Mouse (Mus musculus) liver (tissue): ENCODE measurements around the gene Cenpe.

Experiments used
- DNase-seq: peaks from one replicate; pipeline ENCODE4 v3.0.0-alpha.2; 2020; ENCODE audit warnings: mixed read lengths

Cenpe gene

DNA sequence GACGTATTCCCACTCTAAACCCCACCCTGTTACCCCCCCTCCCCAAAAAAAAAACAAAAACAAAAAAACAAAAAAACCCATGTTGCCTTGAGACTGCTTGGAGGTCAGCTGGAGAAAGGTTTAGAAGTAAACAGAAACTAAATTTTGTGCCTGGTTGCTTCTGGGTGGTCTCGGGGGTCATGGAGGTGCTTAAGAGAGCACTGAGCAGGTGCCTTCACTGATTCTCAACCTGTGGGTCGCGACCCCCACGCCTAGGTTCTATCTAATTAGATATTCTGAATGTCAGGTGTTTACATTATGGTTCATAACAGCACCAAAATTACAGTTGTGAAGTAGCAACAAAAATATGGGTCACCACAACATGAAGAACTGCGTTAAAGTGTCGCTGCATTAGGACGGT is 69.4 kb downstream of the Cenpe start:
- DNase-seq = no peak

DNA sequence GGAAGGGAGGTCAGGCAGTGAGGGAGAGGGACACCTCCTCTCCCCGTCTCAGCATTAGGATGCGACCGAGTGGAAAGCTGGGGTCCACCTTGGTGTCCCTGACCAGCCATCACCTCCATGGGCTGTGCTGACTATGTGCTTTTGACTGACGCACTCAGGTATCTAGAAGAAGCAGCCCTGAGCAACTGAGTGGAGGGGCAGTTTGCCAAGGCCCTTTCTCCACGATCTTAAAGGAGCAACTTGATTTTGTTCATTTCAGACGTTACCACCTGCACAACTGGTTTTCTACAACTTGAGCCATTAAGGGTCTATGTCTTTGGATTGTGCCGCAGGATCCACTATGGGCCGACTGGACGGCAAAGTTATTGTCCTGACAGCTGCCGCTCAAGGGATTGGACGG is 72.9 kb downstream of the Cenpe start:
- DNase-seq = no peak

DNA sequence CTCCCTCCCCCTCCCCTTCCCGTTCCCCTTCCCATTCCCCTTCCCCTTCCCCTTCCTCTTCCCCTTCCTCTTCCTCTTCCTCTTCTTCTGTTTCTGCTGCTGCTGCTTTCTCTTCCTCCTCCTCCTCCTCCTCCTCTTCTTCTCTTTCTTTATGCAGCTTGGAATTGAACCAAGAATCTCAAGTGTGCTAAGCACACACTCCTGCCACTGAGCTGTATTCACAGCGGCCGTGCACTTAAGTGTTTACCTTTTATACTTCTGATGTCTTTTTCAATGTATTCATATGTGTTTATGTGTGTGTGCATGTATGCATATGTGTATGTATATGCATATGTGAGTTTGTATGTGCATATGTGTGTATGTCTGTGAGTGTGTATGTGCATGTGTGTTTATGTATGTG is 73.5 kb downstream of the Cenpe start:
- no peak for DNase-seq

DNA sequence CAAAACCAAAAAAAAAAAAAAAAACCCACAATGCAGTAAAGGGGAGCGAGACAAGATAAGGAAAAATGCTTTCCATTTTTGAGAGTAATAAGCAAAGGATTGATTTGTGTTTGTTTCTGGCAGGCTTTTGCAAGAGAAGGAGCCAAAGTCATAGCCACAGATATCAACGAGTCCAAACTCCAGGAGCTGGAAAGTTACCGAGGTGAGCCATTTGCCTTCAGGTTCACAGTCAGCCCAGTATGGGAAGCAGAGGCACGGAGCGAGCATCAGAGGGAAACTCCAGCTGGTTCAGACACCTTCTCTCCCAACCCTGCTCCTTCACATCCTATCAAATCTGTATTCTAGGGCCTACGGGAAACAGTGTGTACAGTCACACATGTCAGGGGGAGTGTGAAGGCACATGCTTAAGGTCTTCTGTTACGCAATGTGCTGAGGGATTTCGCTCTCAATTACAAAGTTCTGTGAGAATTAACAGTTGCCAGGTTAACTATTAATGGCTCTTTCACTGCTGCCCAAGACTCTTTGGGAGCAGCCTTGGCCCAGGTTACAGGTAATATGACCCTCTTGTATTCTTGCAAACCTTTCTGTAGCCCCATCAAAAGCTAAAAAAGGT is 75.9 kb downstream of the Cenpe start:
- DNase-seq = no peak

DNA sequence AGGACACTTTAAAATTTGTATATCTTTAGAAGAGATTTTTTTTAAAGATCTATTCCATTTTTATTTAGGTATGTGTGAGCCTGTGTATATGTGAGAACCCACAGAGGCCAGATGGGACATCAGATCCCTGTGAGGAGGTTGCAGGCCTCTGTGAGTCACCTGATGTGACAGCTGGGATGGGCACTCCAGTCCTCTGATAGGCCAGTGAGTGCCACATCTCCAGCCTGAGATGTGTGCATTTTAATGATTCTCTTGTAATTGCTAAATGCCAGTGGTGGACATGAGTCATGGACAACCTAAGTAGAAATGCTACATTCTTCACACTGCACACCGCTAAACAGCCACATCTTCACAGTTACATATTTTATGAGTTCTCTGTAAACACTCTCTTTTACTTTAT is 76.8 kb downstream of the Cenpe start:
- DNase-seq = no peak

DNA sequence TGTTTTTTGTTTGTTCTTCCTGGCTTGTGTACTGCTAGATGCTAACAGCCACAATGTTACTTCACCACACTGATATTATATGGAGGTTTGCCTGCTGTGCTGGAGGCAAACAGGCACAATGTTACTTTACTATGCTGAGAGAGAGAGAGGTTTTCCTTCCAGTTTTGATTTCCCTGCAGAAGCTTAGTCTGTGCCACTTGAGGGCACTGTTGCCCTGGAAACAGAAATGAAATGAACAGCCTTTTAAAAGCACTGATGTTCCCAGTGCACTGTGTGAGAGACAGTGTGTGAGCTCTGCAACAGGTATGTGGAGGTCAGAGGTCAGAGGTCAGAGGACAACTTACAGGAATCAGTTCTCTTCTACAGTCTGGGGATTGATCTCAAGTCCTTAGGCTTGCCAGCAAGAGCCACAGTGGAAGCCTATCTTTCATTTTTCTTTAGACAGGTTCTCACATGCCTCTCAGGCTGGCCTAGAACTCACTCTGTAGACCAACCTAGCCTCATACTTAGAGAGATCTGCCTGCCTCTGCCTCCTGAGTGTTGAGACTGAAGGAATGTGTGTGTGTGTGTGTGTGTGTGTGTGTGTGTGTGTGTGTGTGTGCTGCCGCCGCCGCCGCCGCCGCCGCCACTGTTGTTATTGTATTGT is 78.0 kb downstream of the Cenpe start:
- peak; percentile 23 for DNase-seq

DNA sequence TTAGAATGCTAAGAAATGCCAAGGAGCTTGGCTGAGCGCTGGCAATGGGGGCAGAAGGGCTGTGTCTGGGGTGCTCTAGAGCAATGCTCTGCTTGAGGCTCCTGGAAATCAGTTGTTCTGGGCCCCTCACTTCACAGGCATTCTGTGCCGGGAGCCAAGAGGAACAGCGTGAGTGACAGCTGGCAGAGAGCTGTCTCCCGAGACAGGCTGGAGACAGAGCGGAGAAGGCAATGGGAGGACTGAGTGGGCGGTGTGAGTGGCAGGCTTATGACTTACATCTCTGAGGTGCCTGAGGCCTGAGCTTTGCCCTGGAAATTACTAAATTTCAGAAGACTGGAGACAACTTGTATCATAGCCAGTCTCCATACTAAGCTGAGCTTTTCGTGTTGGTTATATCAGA is 81.4 kb downstream of the Cenpe start:
- no peak for DNase-seq

DNA sequence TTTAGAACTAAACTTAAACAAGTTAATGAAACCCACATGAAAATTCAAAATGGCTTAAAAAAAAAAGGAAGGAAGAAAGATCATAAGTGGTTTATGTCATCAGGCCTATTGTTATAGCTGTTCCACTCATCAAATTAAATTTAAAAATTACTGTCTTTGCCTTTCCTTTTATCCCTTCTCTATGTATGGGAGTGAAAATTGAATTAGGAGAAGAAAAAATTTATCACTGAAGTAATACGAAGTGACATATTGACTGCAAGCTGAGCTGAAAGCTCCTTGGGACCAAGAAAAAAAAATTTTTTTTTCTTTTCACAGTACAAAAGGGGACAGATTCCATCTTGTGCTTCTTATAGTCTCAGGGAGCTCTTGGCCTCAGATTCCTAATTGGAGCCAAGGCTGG is 83.2 kb downstream of the Cenpe start:
- DNase-seq = no peak

DNA sequence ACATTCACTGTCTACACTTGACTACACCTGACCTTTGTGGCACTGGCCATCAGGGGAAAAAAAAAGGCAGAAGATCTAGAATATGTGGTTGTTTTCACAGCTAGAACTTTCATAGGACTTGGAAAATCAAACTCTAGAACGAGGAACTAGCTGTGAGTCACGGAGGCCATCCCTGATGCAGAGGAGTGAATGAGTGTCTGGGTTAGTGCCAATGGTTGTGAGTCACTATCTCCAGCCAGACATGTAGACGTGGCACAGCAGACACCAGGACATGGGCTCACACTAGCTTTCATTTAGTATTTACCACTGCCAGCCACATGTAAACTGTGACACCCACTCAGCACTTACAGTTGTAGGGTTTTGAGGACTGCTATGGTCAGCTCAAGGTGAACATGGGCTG is 86.2 kb downstream of the Cenpe start:
- DNase-seq = no peak

DNA sequence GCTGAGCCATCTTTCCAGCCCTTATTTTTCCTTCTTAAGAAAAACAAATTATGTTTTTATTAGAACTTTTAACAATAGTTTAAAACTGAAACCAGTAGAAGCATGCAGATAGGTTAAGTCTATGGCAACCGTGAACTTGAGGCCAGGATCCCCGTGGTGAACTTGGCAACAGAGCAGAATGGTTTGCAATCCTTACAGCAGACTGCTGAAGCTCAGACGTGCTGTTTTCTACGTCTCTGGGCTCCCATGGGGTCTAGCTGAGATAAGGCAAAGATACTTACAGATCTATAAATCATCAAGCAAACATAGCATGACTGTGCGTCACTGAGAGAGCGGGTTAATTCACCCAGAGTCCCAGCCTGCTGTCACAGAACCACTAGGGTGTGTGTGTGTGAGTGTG is 87.7 kb downstream of the Cenpe start:
- no peak for DNase-seq

DNA sequence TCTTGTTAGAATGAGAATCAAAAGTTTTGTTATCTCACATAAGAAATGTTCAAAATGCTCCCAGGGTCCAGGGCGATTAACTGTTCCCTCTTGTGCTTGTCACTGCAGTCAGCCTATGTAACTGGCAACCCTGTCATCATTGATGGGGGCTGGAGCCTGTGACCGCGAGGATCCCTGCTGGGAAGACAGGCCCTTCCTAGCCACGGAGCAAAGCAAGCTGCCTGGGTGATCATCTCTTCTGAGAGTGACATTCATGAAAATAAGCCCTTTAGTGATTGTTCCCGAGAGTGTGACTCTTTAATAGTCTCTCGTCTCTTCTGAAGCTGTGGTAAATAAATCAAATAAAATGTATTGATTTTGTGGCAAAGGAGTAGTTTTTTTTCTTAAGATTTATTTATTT is 91.7 kb downstream of the Cenpe start:
- DNase-seq = no peak

DNA sequence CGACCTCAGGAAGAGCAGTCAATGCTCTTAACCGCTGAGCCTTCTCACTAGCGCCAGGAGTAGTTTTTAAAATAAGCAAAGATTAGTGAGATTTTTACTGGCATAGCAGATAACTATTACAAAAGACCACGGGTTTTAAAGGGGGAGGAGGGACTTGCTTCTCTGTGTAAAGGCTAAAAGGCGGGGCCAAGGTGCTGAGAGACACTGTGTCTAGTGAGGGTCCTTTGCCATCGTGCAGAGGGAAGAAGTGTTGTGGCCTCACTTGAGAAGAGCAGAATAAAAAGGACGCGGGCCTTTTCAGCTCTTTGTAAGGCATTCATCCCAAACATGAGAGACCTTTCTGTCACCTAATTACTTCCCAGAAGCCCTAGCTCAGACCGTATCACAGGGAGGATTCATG is 92.2 kb downstream of the Cenpe start:
- no peak for DNase-seq

DNA sequence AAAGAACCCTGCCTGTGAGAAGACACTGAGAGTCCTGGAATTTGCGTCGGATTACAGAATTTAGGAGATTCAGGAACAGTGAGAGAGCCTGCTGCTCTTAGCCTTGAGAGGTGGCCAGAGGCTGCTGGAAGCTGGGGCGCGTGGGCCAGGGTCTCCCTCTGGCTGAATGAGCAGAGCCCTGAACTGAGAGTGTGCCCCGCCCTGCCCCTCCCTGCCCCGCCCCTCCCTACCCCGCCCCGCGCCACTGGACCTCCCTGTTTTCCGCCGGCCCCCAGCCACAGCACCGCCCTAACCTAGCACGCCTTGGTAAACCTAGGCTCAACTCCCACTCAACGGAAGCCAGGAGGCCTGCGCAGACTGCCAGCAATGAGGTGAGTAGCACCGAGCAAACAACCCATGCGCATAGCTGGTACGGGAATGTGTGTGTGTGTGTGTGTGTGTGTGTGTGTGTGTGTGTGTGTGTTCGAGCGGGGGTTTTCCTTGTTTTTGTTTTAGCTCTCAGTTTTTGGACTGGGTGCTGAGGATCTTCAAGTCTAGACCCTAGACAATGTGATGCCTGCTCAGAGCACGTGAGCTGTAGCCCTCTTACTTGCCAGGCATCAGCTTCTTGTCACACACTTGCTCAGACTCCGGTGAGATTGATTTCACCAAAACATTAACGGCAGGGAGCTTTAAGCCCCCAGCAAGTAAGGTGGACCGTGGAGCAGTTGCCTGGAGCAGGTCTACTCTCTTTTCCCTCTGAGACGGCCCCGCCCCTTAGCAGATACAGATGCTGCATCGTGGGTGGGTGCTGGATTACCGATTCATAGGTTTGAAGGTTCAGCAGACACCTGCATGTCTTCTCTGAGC is 95.3 kb downstream of the Cenpe start, which contains the start of gene Slc9b2:
Gene Slc9b2 (plus strand): TSS at position 290 of the 849 bp plus-strand sequence.
- DNase-seq = peak; percentile 65

DNA sequence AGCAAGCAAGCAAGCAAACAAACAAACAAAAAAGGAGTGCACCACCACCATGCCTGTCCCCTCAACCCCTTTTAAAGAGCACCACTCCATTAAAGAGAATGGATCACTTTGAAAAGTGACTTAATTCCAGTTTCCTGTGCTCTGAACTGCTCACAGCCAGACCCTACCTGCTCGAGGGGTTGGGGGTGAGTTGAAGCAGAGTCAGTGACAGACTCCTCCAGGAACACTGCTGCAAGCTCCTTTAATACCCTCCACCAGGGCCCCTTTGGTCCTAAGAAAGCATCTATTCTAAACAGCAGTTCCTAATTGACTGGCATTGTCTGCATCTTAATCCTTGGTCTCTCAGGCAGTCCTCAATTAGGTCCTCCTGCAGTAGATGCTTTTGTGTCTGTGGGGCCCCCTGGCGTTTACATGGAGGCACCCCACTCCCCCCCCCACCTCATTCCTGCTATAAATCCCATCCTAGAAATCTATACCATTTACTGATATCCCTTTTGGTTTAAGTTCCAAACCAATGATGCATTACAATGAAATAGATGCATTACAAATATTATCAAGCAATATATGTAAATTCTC is 100.7 kb downstream of the Cenpe start:
- DNase-seq = no peak

DNA sequence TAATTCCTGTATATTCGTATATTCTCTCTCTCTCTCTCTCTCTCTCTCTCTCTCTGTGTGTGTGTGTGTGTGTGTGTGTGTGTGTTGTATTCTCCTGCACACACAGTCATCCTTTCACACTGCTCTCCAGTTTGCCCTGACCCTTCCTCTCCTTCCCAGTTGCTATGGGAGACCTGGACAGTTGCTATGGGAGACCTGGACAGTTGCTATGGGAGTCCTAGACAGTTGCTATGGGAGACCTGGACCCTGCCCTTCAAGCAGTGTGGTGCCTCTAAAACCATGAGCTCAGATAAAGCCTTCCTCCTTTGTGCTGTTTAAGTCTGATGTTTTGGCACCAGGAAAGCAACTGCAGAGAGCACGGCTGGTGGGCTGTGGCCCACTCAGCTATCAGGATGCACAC is 101.4 kb downstream of the Cenpe start:
- DNase-seq = no peak

DNA sequence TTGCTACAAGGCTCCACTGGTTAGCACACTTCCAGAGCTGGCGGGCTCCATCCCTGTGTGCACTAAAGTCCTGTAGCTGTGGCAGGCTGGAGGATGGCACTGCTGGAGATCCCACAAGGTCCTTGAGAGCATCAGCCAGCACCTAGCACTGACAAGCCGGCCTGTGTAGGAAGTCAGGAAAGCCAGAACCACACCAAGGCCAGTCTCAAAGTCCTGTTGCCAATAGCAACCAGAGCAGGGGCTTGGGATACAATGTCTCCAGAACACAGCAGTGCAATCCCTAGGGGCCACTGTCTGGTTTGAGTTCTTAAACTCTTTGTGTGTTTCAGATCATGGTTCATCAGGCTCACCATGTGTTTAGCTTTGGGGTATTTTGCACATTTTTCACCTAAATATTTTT is 102.5 kb downstream of the Cenpe start:
- no peak for DNase-seq

DNA sequence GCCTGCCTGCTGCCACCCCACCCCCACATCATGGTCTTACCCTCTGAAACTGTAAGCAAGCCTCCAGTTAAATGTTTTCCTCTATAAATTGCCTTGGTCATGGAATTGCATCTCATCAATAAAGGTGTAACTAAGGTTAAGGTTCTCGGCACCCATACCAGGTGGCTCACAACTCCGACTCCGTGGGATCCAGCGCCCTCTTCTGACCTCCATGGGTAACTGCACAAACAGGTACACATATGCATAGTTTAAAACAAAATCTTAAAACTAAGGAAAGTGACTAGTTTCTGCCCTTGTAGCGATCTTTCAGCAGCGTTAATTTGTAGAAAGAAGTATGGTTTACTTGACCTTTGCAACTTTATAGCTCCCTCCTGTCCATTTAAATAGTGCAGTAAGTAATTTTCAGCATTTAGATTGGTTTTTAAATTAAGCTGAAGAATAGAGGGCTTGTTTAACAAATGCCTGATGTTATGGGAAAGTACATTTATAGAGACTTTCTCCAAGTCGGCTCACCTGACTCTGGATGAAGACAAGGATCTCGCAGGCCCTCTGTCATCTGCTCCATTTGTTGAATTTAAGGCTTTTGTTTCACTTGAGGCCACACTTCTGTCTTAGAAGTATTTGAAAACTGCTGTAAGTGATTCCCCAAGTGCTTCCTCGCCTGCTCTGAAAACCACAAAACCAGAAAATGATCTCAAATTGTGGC is 103.5 kb downstream of the Cenpe start:
- DNase-seq = no peak

DNA sequence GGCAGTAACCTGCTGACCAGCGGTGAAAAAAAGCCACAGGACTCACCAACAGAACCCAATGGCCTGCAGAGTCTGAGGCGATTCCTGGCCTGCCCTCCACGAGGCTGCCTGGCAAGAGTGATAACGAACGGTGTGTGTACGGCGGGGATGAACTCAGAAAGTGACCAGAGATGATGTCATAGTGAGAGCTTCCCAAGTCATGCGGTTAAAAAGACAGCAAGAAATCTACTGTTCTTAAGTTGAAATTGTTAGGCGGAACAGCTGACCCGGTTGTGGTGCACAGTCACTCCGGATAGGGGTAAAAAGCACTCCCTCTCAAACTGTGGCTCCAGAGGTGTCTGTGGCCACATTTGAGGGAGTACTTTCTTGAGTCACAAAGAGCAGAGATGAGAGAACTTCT is 106.0 kb downstream of the Cenpe start:
- DNase-seq = no peak
